8 mouse cellular contexts compared by ENCODE assay signal in genomic region chr4:116995131-116995797, GRCm38 (mm10). TPM values are rescaled to one million over a fixed set of nuclear protein-coding genes. Genes with fewer than 3 reads are reported as not detected.
A peak's percentile ranks its signal among the peaks of the same experiment; 100 is the strongest.
DNase-seq lines count a peak whose midpoint lies in the region; ATAC-seq and TF ChIP-seq lines count a peak whose summit lies in the region.

Gene Hectd3, plus strand, starts transcription at chr4:116995317.

- no peaks in the 10 kb centered on the region for H3K9me3 ChIP-seq in intestine, embryonic 15.5 days
- no peaks in the 10 kb centered on the region for H3K9me3 ChIP-seq in limb, embryonic 11.5 days (ENCODE audit: control insufficient read depth, low read length)
- H3K9me3 ChIP-seq in midbrain, embryonic 12.5 days = no peaks in the 10 kb centered on the region

- H3K27ac ChIP-seq in intestine, embryonic 15.5 days = peak within 1 kb of the TSS; percentile 80
- H3K27ac ChIP-seq in limb, embryonic 11.5 days (replicated peaks; ENCODE audit: low read depth, low read length) = 0 out of 2 replicates have a peak within 1 kb of the TSS, but pooled peaks have one; percentile 33
- peak within 1 kb of the TSS; percentile 86 for H3K27ac ChIP-seq in midbrain, embryonic 12.5 days (replicated peaks)
- H3K27ac ChIP-seq in spleen, adult 2 months (ENCODE audit: insufficient read depth, low read length) = peak within 1 kb of the TSS; percentile 38

- peak; percentile 36 to 67 for DNase-seq in urinary bladder, adult 18-20 months (ENCODE audit: low spot score in 2 of 2)
- no peak for DNase-seq in urinary bladder, postnatal 10 days (ENCODE audit: low spot score)
- peak; percentile 73 for DNase-seq in embryo, embryonic 10 days (ENCODE audit: low spot score)
- DNase-seq in gonadal fat pad, adult 2 months (ENCODE audit: low read depth) = no peak
- peak; percentile 74 for DNase-seq in limb, embryonic 11.5 days (ENCODE audit: low spot score)
- DNase-seq in spleen, adult 2 months (ENCODE audit: low read depth in 1 of 2, low spot score in 2 of 2) = peak; percentile 36 to 37

- no peaks in the 10 kb centered on the region for H3K27me3 ChIP-seq in intestine, embryonic 15.5 days (replicated peaks)
- H3K27me3 ChIP-seq in limb, embryonic 11.5 days (ENCODE audit: control insufficient read depth, insufficient read depth, low read length) = no peaks in the 10 kb centered on the region
- H3K27me3 ChIP-seq in midbrain, embryonic 12.5 days = peaks cover 14% of the 10 kb centered on the region
- H3K27me3 ChIP-seq in spleen, adult 2 months (ENCODE audit: control insufficient read depth, insufficient read depth, low read length) = no peaks in the 10 kb centered on the region

- H3K9ac ChIP-seq in intestine, embryonic 15.5 days = peak within 1 kb of the TSS; percentile 85
- H3K9ac ChIP-seq in limb, embryonic 11.5 days (ENCODE audit: low read length) = peak within 1 kb of the TSS; percentile 63
- H3K9ac ChIP-seq in midbrain, embryonic 12.5 days (replicated peaks) = peak within 1 kb of the TSS; percentile 87

- TF ChIP-seq POLR2A in spleen, adult 2 months (IDR thresholded peaks at IDR 0.05; ENCODE audit: low read depth, low read length) = no peak

- WGBS in intestine, embryonic 15.5 days = under 1% methylated on average over 58 of the region's 58 CpGs
- WGBS in limb, embryonic 11.5 days = under 1% methylated on average over 56 of the region's 58 CpGs
- under 1% methylated on average over 58 of the region's 58 CpGs for WGBS in midbrain, embryonic 12.5 days
- WGBS in spleen, adult 2 months = under 1% methylated on average over 57 of the region's 58 CpGs

- peak within 1 kb of the TSS; percentile 99 for H3K4me3 ChIP-seq in intestine, embryonic 15.5 days (replicated peaks)
- H3K4me3 ChIP-seq in limb, embryonic 11.5 days (ENCODE audit: low read depth, low read length) = peak within 1 kb of the TSS; percentile 98
- H3K4me3 ChIP-seq in midbrain, embryonic 12.5 days = peak within 1 kb of the TSS; percentile 97
- peak within 1 kb of the TSS; percentile 91 for H3K4me3 ChIP-seq in spleen, adult 2 months (ENCODE audit: extremely low read depth, insufficient read depth, insufficient read length)

- peaks cover 3% of the 10 kb centered on the region; the same call in 1 of the 2 replicates for H3K36me3 ChIP-seq in intestine, embryonic 15.5 days
- H3K36me3 ChIP-seq in limb, embryonic 11.5 days (ENCODE audit: control insufficient read depth, insufficient read depth, low read length) = peaks cover 2% of the 10 kb centered on the region
- H3K36me3 ChIP-seq in midbrain, embryonic 12.5 days = peaks cover 22% of the 10 kb centered on the region
- peaks cover 16% of the 10 kb centered on the region for H3K36me3 ChIP-seq in spleen, adult 2 months (ENCODE audit: control insufficient read depth, insufficient read depth, low read length)

- peak; percentile 73 for ATAC-seq in intestine, embryonic 15.5 days
- ATAC-seq in limb, embryonic 11.5 days (ENCODE audit: insufficient number of reproducible peaks, low FRiP score, low TSS enrichment, low read depth) = peak; percentile 28; the same call in 1 of the 2 replicates
- peak; percentile 65 for ATAC-seq in midbrain, embryonic 12.5 days (ENCODE audit: low FRiP score, low read depth)

- peaks cover 28% of the 10 kb centered on the region for H3K4me1 ChIP-seq in intestine, embryonic 15.5 days (replicated peaks)
- peaks cover 9% of the 10 kb centered on the region for H3K4me1 ChIP-seq in limb, embryonic 11.5 days (ENCODE audit: control insufficient read depth, insufficient read depth, low read length)
- peaks cover 30% of the 10 kb centered on the region for H3K4me1 ChIP-seq in midbrain, embryonic 12.5 days
- H3K4me1 ChIP-seq in spleen, adult 2 months (ENCODE audit: control insufficient read depth, insufficient read depth, insufficient read length) = peaks cover 7% of the 10 kb centered on the region

- no peak for TF ChIP-seq CTCF in spleen, adult 2 months (IDR thresholded peaks at IDR 0.05; ENCODE audit: extremely low read depth, insufficient read depth, insufficient read length, insufficient replicate concordance)

- peak within 1 kb of the TSS; percentile 96 for H3K4me2 ChIP-seq in intestine, embryonic 15.5 days (replicated peaks)
- H3K4me2 ChIP-seq in limb, embryonic 11.5 days (ENCODE audit: low read depth, severe bottlenecking) = peak within 1 kb of the TSS; percentile 94
- peak within 1 kb of the TSS; percentile 99 for H3K4me2 ChIP-seq in midbrain, embryonic 12.5 days (replicated peaks)

RNA-seq across cellular contexts. Expression of gene Hectd3, which starts in this region (rescaled TPM):
- 35.8 and 47.2 TPM in 2 replicates for polyA plus RNA-seq in gonadal fat pad, adult 2 months (2012; rRNA removed)
- 12.6 TPM in 2 replicates for polyA plus RNA-seq in intestine, embryonic 15.5 days (2015; fragmentation: Nextera tagmentation; extraction: Ambion mirVana)
- 6.7 and 9.9 TPM in 2 replicates for polyA plus RNA-seq in limb, embryonic 11.5 days (2014; fragmentation: Nextera tagmentation; extraction: Ambion mirVana)
- polyA plus RNA-seq in midbrain, embryonic 12.5 days (2016; fragmentation: Nextera tagmentation; extraction: Ambion mirVana) = 16.7 and 17.8 TPM in 2 replicates
- 58.8 and 66.6 TPM in 2 replicates for polyA plus RNA-seq in spleen, adult 2 months (2012; rRNA removed)

Comparison
In these comparisons a context has a peak if more than half of its experiments do, and no peak if none do; other contexts are left out.
1. DNase-seq: peak in urinary bladder, adult 18-20 months (2 of 2), embryo, embryonic 10 days (single experiment), limb, embryonic 11.5 days (single experiment) and spleen, adult 2 months (2 of 2); none in urinary bladder, postnatal 10 days (single experiment) and gonadal fat pad, adult 2 months (single experiment).
2. H3K27ac ChIP-seq: peak in every context shown above with its lines; median percentile 86 in midbrain, embryonic 12.5 days; 80 in intestine, embryonic 15.5 days; 38 in spleen, adult 2 months; 33 in limb, embryonic 11.5 days.
3. Peak in every context shown above with its lines, with median percentiles within 50 percentile points of each other: ATAC-seq, H3K4me2 ChIP-seq, H3K4me3 ChIP-seq and H3K9ac ChIP-seq.